Mouse (Mus musculus): ENCODE data around the gene Zfp781. TPM values are rescaled to one million over a fixed set of nuclear protein-coding genes. Genes with fewer than 3 reads are reported as not detected.
"Not testable (repeated sequence)": the region's sequence is repeated elsewhere in the genome, so short reads cannot be mapped to it uniquely, and the experiment has no call there.

Gene Zfp781
- 4.9 and 6.6 TPM in 2 replicates for total RNA-seq (2014; rRNA removed)
- polyA plus RNA-seq (2015; fragmentation: Nextera tagmentation; extraction: Ambion mirVana): 3.4 and 4.3 TPM in 2 replicates

GRCm38 (mm10) chr10:81929842-81930743 is at the start of gene Zfp781:
TSS of gene Zfp781 (minus strand) at chr10:81930480.
- no CpG with 5 or more reads among the region's 43 CpGs for WGBS
- H3K9ac ChIP-seq (replicated peaks; ENCODE audit: low read length, poor library complexity, severe bottlenecking); H3K9me3 ChIP-seq (ENCODE audit: low read length); H3K36me3 ChIP-seq (ENCODE audit: insufficient read depth, low read length); DNase-seq (ENCODE audit: low spot score); H3K27me3 ChIP-seq (ENCODE audit: insufficient read depth, low read length); H3K27ac ChIP-seq (ENCODE audit: low read depth, low read length); H3K4me1 ChIP-seq (ENCODE audit: insufficient read depth, low read length); H3K4me3 ChIP-seq (ENCODE audit: low read depth, low read length); H3K4me2 ChIP-seq (ENCODE audit: low read depth, low read length, poor library complexity, severe bottlenecking): not testable (repeated sequence)
- ATAC-seq (ENCODE audit: low FRiP score): peak; percentile 99

- not testable (repeated sequence) for ATAC-seq (ENCODE audit: low FRiP score); H3K9me3 ChIP-seq (ENCODE audit: low read length); H3K27ac ChIP-seq (ENCODE audit: low read depth, low read length); H3K4me3 ChIP-seq (ENCODE audit: low read depth, low read length); H3K36me3 ChIP-seq (ENCODE audit: insufficient read depth, low read length); H3K4me1 ChIP-seq (ENCODE audit: insufficient read depth, low read length); H3K4me2 ChIP-seq (ENCODE audit: low read depth, low read length, poor library complexity, severe bottlenecking); H3K27me3 ChIP-seq (ENCODE audit: insufficient read depth, low read length); H3K9ac ChIP-seq (replicated peaks; ENCODE audit: low read length, poor library complexity, severe bottlenecking); DNase-seq (ENCODE audit: low spot score)
- WGBS: no CpG with 5 or more reads among the region's 44 CpGs
Measured at GRCm38 (mm10) chr10:81978365-81979003, 48.2 kb upstream of the Zfp781 start.

GRCm38 (mm10) chr10:81930744-81931118 is 451 bp upstream of the Zfp781 start:
- H3K9me3 ChIP-seq (ENCODE audit: low read length); H3K27ac ChIP-seq (ENCODE audit: low read depth, low read length); H3K36me3 ChIP-seq (ENCODE audit: insufficient read depth, low read length); H3K4me3 ChIP-seq (ENCODE audit: low read depth, low read length); H3K4me1 ChIP-seq (ENCODE audit: insufficient read depth, low read length); DNase-seq (ENCODE audit: low spot score); H3K9ac ChIP-seq (replicated peaks; ENCODE audit: low read length, poor library complexity, severe bottlenecking); H3K27me3 ChIP-seq (ENCODE audit: insufficient read depth, low read length); H3K4me2 ChIP-seq (ENCODE audit: low read depth, low read length, poor library complexity, severe bottlenecking): not testable (repeated sequence)
- no CpG with 5 or more reads among the region's 3 CpGs for WGBS
- peak; percentile 20; the same call in 1 of the 2 replicates for ATAC-seq (ENCODE audit: low FRiP score)

DNA sequence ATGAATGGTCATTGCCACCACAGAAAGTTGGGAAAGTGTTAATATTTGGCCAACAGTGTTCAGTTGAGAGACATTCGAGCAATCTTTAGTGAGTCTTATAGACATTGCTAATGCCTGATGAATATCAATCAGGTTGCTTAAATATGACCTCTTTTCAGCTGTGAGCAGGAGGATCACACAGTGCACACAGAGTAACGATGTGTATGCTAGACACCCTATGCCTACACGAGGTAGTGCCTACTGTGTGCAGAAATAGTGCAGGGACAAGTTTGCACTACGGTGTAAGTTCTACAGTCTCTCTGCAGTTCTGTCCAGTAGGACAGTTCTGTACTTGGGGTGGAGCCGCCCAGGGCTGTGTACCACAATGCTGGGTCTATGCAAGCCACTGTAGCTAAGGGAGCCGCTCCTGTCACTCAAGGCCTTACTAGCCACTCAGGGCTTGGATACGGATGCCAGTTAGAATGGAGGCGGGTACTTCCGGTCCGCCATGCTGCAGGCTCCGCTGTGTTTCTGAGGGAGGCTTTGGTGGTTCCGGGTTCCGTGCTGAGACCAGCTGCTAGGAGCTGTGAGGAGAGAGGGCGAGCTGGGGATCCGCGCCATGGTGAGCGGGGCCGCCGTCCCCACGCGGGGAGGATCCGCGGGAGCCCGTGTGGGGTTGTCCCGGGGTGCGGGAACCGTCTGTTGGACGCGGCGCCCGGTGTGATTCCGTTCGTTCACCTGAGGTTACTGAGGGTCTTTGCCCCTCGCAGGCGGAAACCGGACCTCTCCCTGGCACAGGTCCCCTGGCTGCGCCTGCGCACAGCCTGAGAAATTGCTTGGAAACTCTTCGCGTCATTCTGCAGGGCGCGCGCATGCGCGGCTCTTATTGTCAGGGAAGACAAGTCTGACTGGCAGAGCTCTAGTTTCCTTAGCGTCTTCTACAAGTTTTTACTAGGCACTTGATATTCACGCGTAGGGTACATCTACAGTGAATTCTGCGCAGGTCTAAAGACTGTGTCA is 66.6 kb downstream of the Zfp781 start, which contains the start of gene Gm32687:
Gene Gm32687, plus strand, starts transcription at position 526 of the 999 bp plus-strand sequence.
- not testable (repeated sequence) for H3K27ac ChIP-seq (ENCODE audit: low read depth, low read length); H3K9ac ChIP-seq (replicated peaks; ENCODE audit: low read length, poor library complexity, severe bottlenecking); H3K9me3 ChIP-seq (ENCODE audit: low read length); H3K4me2 ChIP-seq (ENCODE audit: low read depth, low read length, poor library complexity, severe bottlenecking); H3K4me3 ChIP-seq (ENCODE audit: low read depth, low read length); DNase-seq (ENCODE audit: low spot score); H3K27me3 ChIP-seq (ENCODE audit: insufficient read depth, low read length); H3K4me1 ChIP-seq (ENCODE audit: insufficient read depth, low read length); H3K36me3 ChIP-seq (ENCODE audit: insufficient read depth, low read length)
- peak; percentile 100 for ATAC-seq (ENCODE audit: low FRiP score)
- 28% methylated on average over 4 of the region's 49 CpGs for WGBS

Other genes with a start within 250 kb of the Zfp781 start
- 12.6 and 13.0 TPM in 2 replicates for gene Zfp433, start 225.7 kb downstream of the Zfp781 start, total RNA-seq (2014; rRNA removed)
- gene Zfp433, start 225.7 kb downstream of the Zfp781 start, polyA plus RNA-seq (2015; fragmentation: Nextera tagmentation; extraction: Ambion mirVana): 9.4 and 9.8 TPM in 2 replicates
- gene Gm3055, start 159.3 kb downstream of the Zfp781 start, total RNA-seq (2014; rRNA removed): 15.9 and 41.5 TPM in 2 replicates
- gene Gm3055, start 159.3 kb downstream of the Zfp781 start, polyA plus RNA-seq (2015; fragmentation: Nextera tagmentation; extraction: Ambion mirVana): 8.7 and 9.8 TPM in 2 replicates
- gene Gm4767, start 118.3 kb downstream of the Zfp781 start, total RNA-seq (2014; rRNA removed): 1.1 and 2.4 TPM in 2 replicates
- 1.8 and 2.7 TPM in 2 replicates for gene Gm4767, start 118.3 kb downstream of the Zfp781 start, polyA plus RNA-seq (2015; fragmentation: Nextera tagmentation; extraction: Ambion mirVana)
- 3.2 and 7.5 TPM in 2 replicates for gene Gm32687, start 66.5 kb downstream of the Zfp781 start, total RNA-seq (2014; rRNA removed)
- gene Gm32687, start 66.5 kb downstream of the Zfp781 start, polyA plus RNA-seq (2015; fragmentation: Nextera tagmentation; extraction: Ambion mirVana): 5.8 and 6.8 TPM in 2 replicates
- 8.3 and 11.2 TPM in 2 replicates for gene Zfp873, start 117.6 kb upstream of the Zfp781 start, total RNA-seq (2014; rRNA removed)
- 7.5 and 8.2 TPM in 2 replicates for gene Zfp873, start 117.6 kb upstream of the Zfp781 start, polyA plus RNA-seq (2015; fragmentation: Nextera tagmentation; extraction: Ambion mirVana)
- gene BC024063, start 152.9 kb upstream of the Zfp781 start, total RNA-seq (2014; rRNA removed): 4.5 and 6.6 TPM in 2 replicates
- 4.2 and 4.3 TPM in 2 replicates for gene BC024063, start 152.9 kb upstream of the Zfp781 start, polyA plus RNA-seq (2015; fragmentation: Nextera tagmentation; extraction: Ambion mirVana)
- gene AU041133, start 197.5 kb upstream of the Zfp781 start, total RNA-seq (2014; rRNA removed): 6.5 and 10.8 TPM in 2 replicates
- gene AU041133, start 197.5 kb upstream of the Zfp781 start, polyA plus RNA-seq (2015; fragmentation: Nextera tagmentation; extraction: Ambion mirVana): 6.6 and 8.1 TPM in 2 replicates

Data from midbrain, postnatal 0 days (tissue).